Mouse (Mus musculus) heart, postnatal 0 days (tissue): Measurements from ENCODE around the gene Snph.

Experiments used
- CTCF ChIP-seq: IDR thresholded peaks from 2 replicates; pipeline ENCODE4 v1.5.1; 2016; ENCODE audit warnings: antibody characterized with exemption, control low read depth, low read depth
- EP300 ChIP-seq: IDR thresholded peaks from 2 replicates; pipeline ENCODE4 v1.6.1; 2016; ENCODE audit warnings: antibody characterized with exemption, low read depth

DNA sequence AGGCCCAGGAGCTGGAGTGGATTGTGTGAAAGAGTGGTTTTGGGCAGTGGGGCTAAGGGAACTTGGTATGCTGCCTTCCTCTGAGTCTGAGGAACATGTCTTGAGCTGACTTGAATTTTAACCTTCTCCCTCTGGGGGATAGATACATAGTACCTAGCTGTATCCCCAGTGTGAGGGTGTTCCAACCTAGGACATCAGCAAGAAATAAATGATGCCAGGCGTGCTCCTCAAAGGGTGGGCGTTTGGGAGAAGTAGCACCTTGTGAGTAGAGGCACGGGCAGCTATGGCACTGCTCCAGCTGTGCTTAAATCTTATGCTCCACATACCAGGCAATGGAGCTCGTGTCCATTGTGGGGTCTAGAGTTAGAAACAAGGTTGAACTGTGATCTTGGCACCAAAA, 85.8 kb downstream of the Snph start:
- TF ChIP-seq CTCF = no peak
- TF ChIP-seq EP300 = no peak
